ENCODE assay signal across 17 mouse cellular contexts in the genomic region with DNA sequence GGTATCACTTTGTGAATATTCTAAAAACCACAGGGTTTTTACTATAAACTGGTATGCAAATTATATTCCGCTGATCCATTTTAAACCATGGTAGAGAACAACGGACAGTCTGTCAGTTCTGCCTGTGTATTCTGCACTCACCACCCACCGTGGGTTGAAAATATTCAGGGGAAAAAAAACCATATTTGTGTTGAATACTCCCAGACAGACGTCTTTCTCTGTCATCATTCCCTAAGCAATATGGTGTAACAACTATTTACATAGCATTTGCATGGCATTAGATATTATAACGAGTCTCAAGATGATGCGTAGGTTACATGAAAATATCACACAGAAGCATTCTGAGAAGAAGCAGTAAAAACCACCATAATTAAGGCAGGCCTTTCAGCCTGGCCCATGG.
"Had no signal": no experiment of that assay in that cellular context is flagged by ENCODE, and none has a peak within 500 bp of the region (broad histone marks: within the 10 kb centered on the region; RNA-seq: fewer than 3 reads in every experiment).

No protein-coding gene starts in this region.

- H3K4me3 ChIP-seq: limb, embryonic 15.5 days; liver, embryonic 12.5 days; midbrain, embryonic 10.5 days; myocyte; neural tube, embryonic 15.5 days had no signal

- H3K27me3 ChIP-seq: limb, embryonic 15.5 days; liver, embryonic 12.5 days; neural tube, embryonic 15.5 days had no signal

- H3K9ac ChIP-seq: limb, embryonic 15.5 days; liver, embryonic 12.5 days; lung, embryonic 14.5 days; neural tube, embryonic 15.5 days had no signal

- H3K4me1 ChIP-seq: limb, embryonic 15.5 days had no signal

- H3K9me3 ChIP-seq: limb, embryonic 15.5 days had no signal

- ATAC-seq: liver, embryonic 12.5 days had no signal

- DNase-seq: kidney, adult 11 months; kidney, adult 9 months; kidney, postnatal 36 days; lung, embryonic 14.5 days; lung, postnatal 10 days; lung, postnatal 4 days; midbrain, embryonic 14.5 days; right cerebral cortex, adult 18-20 months; spleen, adult 18-20 months; thymus, adult 2 months; thymus, postnatal 25 days had no signal

- H3K27ac ChIP-seq: kidney, postnatal 0 days; limb, embryonic 15.5 days; liver, embryonic 12.5 days; midbrain, embryonic 10.5 days; neural tube, embryonic 15.5 days had no signal

- H3K36me3 ChIP-seq: limb, embryonic 15.5 days; liver, embryonic 12.5 days; midbrain, embryonic 10.5 days; neural tube, embryonic 15.5 days had no signal

- H3K4me2 ChIP-seq: limb, embryonic 15.5 days; liver, embryonic 12.5 days; lung, embryonic 14.5 days; neural tube, embryonic 15.5 days had no signal
